ENCODE assay signal across 31 mouse cellular contexts in the genomic region with DNA sequence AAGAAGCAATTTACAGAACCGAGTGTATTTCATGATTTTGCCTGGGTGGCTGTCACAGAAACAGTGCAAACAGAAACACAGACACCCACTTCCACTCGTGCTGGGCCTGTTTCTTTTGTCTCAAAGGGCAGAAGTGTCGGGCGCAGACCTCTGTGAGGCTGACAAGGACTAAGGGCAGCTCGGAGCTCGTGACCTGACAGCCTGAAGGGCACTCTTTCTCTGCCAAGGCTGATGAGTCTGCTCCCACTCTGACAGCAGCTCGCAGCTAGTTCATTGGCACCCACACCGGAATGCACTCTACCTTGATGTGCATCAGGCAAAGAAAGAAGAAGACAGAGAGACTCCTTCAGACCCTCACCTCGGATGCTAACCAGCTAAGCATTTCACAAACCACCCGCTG. TPM values are rescaled to one million over a fixed set of nuclear protein-coding genes. Genes with fewer than 3 reads are reported as not detected.
"Had no signal": no experiment of that assay in that cellular context is flagged by ENCODE, and none has a peak within 500 bp of the region (broad histone marks: within the 10 kb centered on the region; RNA-seq: fewer than 3 reads in every experiment).

No protein-coding gene starts in this region.

- H3K4me2 ChIP-seq: heart, embryonic 12.5 days; hindbrain, embryonic 13.5 days; hindbrain, embryonic 15.5 days; kidney, embryonic 15.5 days; limb, embryonic 13.5 days; limb, embryonic 15.5 days; liver, embryonic 13.5 days; liver, embryonic 15.5 days had no signal

- ATAC-seq: hindbrain, postnatal 0 days; intestine, embryonic 16.5 days; liver, postnatal 0 days had no signal

- H3K4me1 ChIP-seq: hindbrain, embryonic 15.5 days; kidney, embryonic 15.5 days; limb, embryonic 15.5 days had no signal

- DNase-seq: gastrocnemius, postnatal 10 days; gastrocnemius, postnatal 25 days; heart, adult 18-20 months; heart, postnatal 10 days; heart, postnatal 4 days; kidney, adult 11 months; kidney, adult 2 months; kidney, adult 9 months; kidney, postnatal 14 days; kidney, postnatal 36 days; layer of hippocampus, adult 9-11 months; layer of hippocampus, postnatal 36 days; left cerebral cortex, postnatal 4 days; liver, embryonic 13.5 days; liver, postnatal 0 days had no signal

- H3K9me3 ChIP-seq: heart, embryonic 10.5 days; heart, embryonic 12.5 days; hindbrain, embryonic 13.5 days; hindbrain, embryonic 15.5 days; kidney, embryonic 15.5 days; limb, embryonic 13.5 days; limb, embryonic 15.5 days; liver, embryonic 13.5 days; liver, embryonic 15.5 days had no signal

- H3K27me3 ChIP-seq: heart, embryonic 12.5 days; hindbrain, embryonic 13.5 days; hindbrain, embryonic 15.5 days; kidney, embryonic 15.5 days; limb, embryonic 13.5 days; limb, embryonic 15.5 days; liver, embryonic 13.5 days had no signal

- H3K9ac ChIP-seq: heart, embryonic 12.5 days; hindbrain, embryonic 13.5 days; hindbrain, embryonic 15.5 days; kidney, embryonic 15.5 days; limb, embryonic 13.5 days; limb, embryonic 15.5 days; liver, embryonic 13.5 days; liver, embryonic 15.5 days; liver, postnatal 0 days had no signal

- H3K27ac ChIP-seq: gastrocnemius, adult 2 months; heart, embryonic 10.5 days; hindbrain, embryonic 13.5 days; hindbrain, embryonic 15.5 days; hindbrain, postnatal 0 days; kidney, embryonic 15.5 days; kidney, postnatal 0 days; limb, embryonic 13.5 days; limb, embryonic 15.5 days; liver, embryonic 13.5 days; liver, embryonic 15.5 days had no signal

- H3K4me3 ChIP-seq: gastrocnemius, adult 2 months; heart, embryonic 10.5 days; heart, embryonic 12.5 days; hindbrain, embryonic 13.5 days; hindbrain, embryonic 15.5 days; kidney, embryonic 15.5 days; limb, embryonic 13.5 days; limb, embryonic 15.5 days; liver, embryonic 13.5 days; liver, embryonic 15.5 days had no signal

RNA-seq across cellular contexts. Expression of a gene that starts 50.6 kb away (rescaled TPM):
- total RNA-seq: gastrocnemius, adult 2 months; gastrocnemius, postnatal 25 days; granulocyte monocyte progenitor cell, adult 5-6 weeks; hindbrain, postnatal 0 days had no signal
- polyA plus RNA-seq: heart, embryonic 16.5 days; large intestine, adult 2 months; liver, adult 2 months; liver, embryonic 13.5 days; liver, embryonic 15.5 days had no signal
